Mouse (Mus musculus): ENCODE results near the gene Lgals12.

The Lgals12 gene

GRCm38 (mm10) chr19:7583101-7583500, 23.9 kb downstream of the Lgals12 start:
- no peak for DNase-seq (ENCODE audit: low spot score)

GRCm38 (mm10) chr19:7581042-7581441, 26.0 kb downstream of the Lgals12 start:
- DNase-seq (ENCODE audit: low spot score), result no peak

- no peak for DNase-seq (ENCODE audit: low spot score)
Measured at GRCm38 (mm10) chr19:7577710-7578109, 29.3 kb downstream of the Lgals12 start.

- DNase-seq (ENCODE audit: low spot score), result no peak
Measured at GRCm38 (mm10) chr19:7576180-7576579, 30.8 kb downstream of the Lgals12 start.

- DNase-seq (ENCODE audit: low spot score), result no peak
Measured at GRCm38 (mm10) chr19:7569650-7570049, 37.3 kb downstream of the Lgals12 start.

- no peak for DNase-seq (ENCODE audit: low spot score)
Measured at GRCm38 (mm10) chr19:7568364-7568763, 38.6 kb downstream of the Lgals12 start.

GRCm38 (mm10) chr19:7566826-7567225, 40.2 kb downstream of the Lgals12 start:
- no peak for DNase-seq (ENCODE audit: low spot score)

- no peak for DNase-seq (ENCODE audit: low spot score)
Measured at GRCm38 (mm10) chr19:7564457-7564856, 42.5 kb downstream of the Lgals12 start.

GRCm38 (mm10) chr19:7563676-7564075, 43.3 kb downstream of the Lgals12 start:
- DNase-seq (ENCODE audit: low spot score), result no peak

- DNase-seq (ENCODE audit: low spot score), result no peak
Measured at GRCm38 (mm10) chr19:7562601-7563129, 44.3 kb downstream of the Lgals12 start.

- DNase-seq (ENCODE audit: low spot score), result no peak
Measured at GRCm38 (mm10) chr19:7561456-7561855, 45.5 kb downstream of the Lgals12 start.

GRCm38 (mm10) chr19:7559986-7560385, 47.0 kb downstream of the Lgals12 start:
- DNase-seq (ENCODE audit: low spot score), result no peak

- DNase-seq (ENCODE audit: low spot score), result no peak
Measured at GRCm38 (mm10) chr19:7558675-7559074, 48.3 kb downstream of the Lgals12 start.

GRCm38 (mm10) chr19:7557844-7558243, 49.1 kb downstream of the Lgals12 start:
- DNase-seq (ENCODE audit: low spot score), result no peak

GRCm38 (mm10) chr19:7557328-7557822, 49.6 kb downstream of the Lgals12 start, which contains the start of gene Pla2g16:
Pla2g16 (plus strand) TSS chr19:7557459.
- peak; percentile 50 for DNase-seq (ENCODE audit: low spot score)

GRCm38 (mm10) chr19:7556641-7557040, 50.4 kb downstream of the Lgals12 start:
- DNase-seq (ENCODE audit: low spot score), result no peak

GRCm38 (mm10) chr19:7554881-7555280, 52.1 kb downstream of the Lgals12 start:
- no peak for DNase-seq (ENCODE audit: low spot score)

- no peak for DNase-seq (ENCODE audit: low spot score)
Measured at GRCm38 (mm10) chr19:7553441-7553840, 53.6 kb downstream of the Lgals12 start.

- no peak for DNase-seq (ENCODE audit: low spot score)
Measured at GRCm38 (mm10) chr19:7552301-7552673, 54.7 kb downstream of the Lgals12 start.

GRCm38 (mm10) chr19:7551550-7552300, 55.3 kb downstream of the Lgals12 start:
- no peak for DNase-seq (ENCODE audit: low spot score)

GRCm38 (mm10) chr19:7548924-7549323, 58.1 kb downstream of the Lgals12 start:
- no peak for DNase-seq (ENCODE audit: low spot score)

Measured in T-cell, adult 2 months (primary cell).